Comparison of ENCODE assay signal across 8 mouse cellular contexts in the genomic region with DNA sequence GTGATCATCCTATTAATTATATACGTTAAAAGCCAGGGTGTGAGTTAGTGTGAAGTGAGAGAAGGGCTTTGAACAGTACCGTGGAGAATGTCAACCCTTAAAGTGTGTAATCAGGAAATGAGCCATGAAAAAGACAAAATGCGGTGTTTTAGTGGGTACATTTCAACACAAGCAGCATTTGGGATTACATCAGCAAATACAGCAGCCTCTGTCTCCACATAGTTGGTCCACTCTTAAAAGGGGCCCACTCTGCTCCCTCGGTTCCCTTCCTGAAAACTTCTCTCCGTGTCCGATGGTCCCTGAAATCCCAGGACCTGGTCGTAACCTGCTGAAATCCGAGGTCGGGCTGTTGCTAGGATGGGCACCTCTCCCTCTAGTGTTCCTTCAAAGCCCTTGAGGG. TPM values are rescaled to one million over a fixed set of nuclear protein-coding genes. Genes with fewer than 3 reads are reported as not detected.
DNase-seq lines count a peak whose midpoint lies in the region; ATAC-seq and TF ChIP-seq lines count a peak whose summit lies in the region.

No protein-coding gene starts in this region.

- H3K4me3 ChIP-seq in cerebellum, adult 2 months (replicated peaks; ENCODE audit: insufficient read depth, low read depth, low read length) = peak overlapping the region; percentile 80
- peak overlapping the region; percentile 67 for H3K4me3 ChIP-seq in thymus, adult 2 months (ENCODE audit: control insufficient read depth, insufficient read depth, low read length)
- peak overlapping the region; percentile 95 for H3K4me3 ChIP-seq in liver, embryonic 15.5 days (replicated peaks)

- peak overlapping the region; percentile 96 for H3K4me2 ChIP-seq in liver, embryonic 15.5 days

- TF ChIP-seq POLR2A in cerebellum, adult 2 months (IDR thresholded peaks at IDR 0.05; ENCODE audit: borderline replicate concordance, insufficient read depth, low read length) = no peak
- no peak for TF ChIP-seq POLR2A in thymus, adult 2 months (IDR thresholded peaks at IDR 0.05; ENCODE audit: control insufficient read depth, extremely low read depth, insufficient read depth, low read length, poor library complexity)

- no peak for ATAC-seq in liver, embryonic 15.5 days (ENCODE audit: insufficient read depth)

- no peaks in the 10 kb centered on the region for H3K9me3 ChIP-seq in liver, embryonic 15.5 days (replicated peaks)

- H3K27me3 ChIP-seq in cerebellum, adult 2 months (ENCODE audit: control insufficient read depth, insufficient read depth, low read length) = no peaks in the 10 kb centered on the region
- no peaks in the 10 kb centered on the region for H3K27me3 ChIP-seq in thymus, adult 2 months (ENCODE audit: control insufficient read depth, insufficient read depth, low read length)
- no peaks in the 10 kb centered on the region for H3K27me3 ChIP-seq in liver, embryonic 15.5 days

- no peak for DNase-seq in cerebellum, adult 2 months
- DNase-seq in cerebellum, adult 9-11 months = no peak
- DNase-seq in thymus, adult 2 months = no peak
- DNase-seq in thymus, postnatal 10 days (ENCODE audit: low spot score in 2 of 2) = no peak
- DNase-seq in adrenal gland, postnatal 36 days = no peak
- no peak for DNase-seq in right cerebral cortex, postnatal 10 days (ENCODE audit: low spot score in 2 of 2)
- DNase-seq in cerebellum, postnatal 36 days = no peak

- H3K9ac ChIP-seq in liver, embryonic 15.5 days = peak overlapping the region; percentile 93

- 0 out of 2 replicates have a peak, but pooled peaks cover 3% of the 10 kb centered on the region for H3K4me1 ChIP-seq in cerebellum, adult 2 months (ENCODE audit: control insufficient read depth, insufficient read depth, low read length)
- peaks cover 3% of the 10 kb centered on the region; the same call in 1 of the 2 replicates for H3K4me1 ChIP-seq in thymus, adult 2 months (replicated peaks; ENCODE audit: control insufficient read depth, insufficient read depth, low read length)
- peaks cover 16% of the 10 kb centered on the region for H3K4me1 ChIP-seq in liver, embryonic 15.5 days (replicated peaks)

- no peak overlapping the region for H3K27ac ChIP-seq in cerebellum, adult 2 months (ENCODE audit: insufficient read depth, low read length)
- no peak overlapping the region for H3K27ac ChIP-seq in thymus, adult 2 months (ENCODE audit: control insufficient read depth, insufficient read depth, low read length)
- peak overlapping the region; percentile 39 for H3K27ac ChIP-seq in liver, embryonic 15.5 days (replicated peaks)

- H3K36me3 ChIP-seq in thymus, adult 2 months (ENCODE audit: control insufficient read depth, insufficient read depth, low read length) = peaks cover 10% of the 10 kb centered on the region
- peaks cover 23% of the 10 kb centered on the region for H3K36me3 ChIP-seq in liver, embryonic 15.5 days (replicated peaks)

- no peak for TF ChIP-seq CTCF in cerebellum, adult 2 months (IDR thresholded peaks at IDR 0.05; ENCODE audit: borderline replicate concordance, insufficient read depth, low read depth, low read length)
- TF ChIP-seq CTCF in thymus, adult 2 months (IDR thresholded peaks at IDR 0.05; ENCODE audit: borderline replicate concordance, control insufficient read depth, extremely low read depth, insufficient read depth, low read length, poor library complexity) = no peak

- WGBS in cerebellum, adult 2 months = under 1% methylated on average over 9 of the region's 9 CpGs
- 2% methylated on average over 9 of the region's 9 CpGs for WGBS in thymus, adult 2 months
- 4% methylated on average over 9 of the region's 9 CpGs for WGBS in liver, embryonic 15.5 days (ENCODE audit: insufficient replicate concordance)

RNA-seq across cellular contexts. Expression of a gene that starts 0.7 kb away (rescaled TPM):
- 84.3 and 84.6 TPM in 2 replicates for polyA plus RNA-seq in cerebellum, adult 2 months (2012; rRNA removed)
- polyA plus RNA-seq in thymus, adult 2 months (2012; rRNA removed) = 37.5 TPM in 2 replicates
- 119 and 142 TPM in 2 replicates for polyA plus RNA-seq in liver, embryonic 15.5 days (2015; fragmentation: Nextera tagmentation; extraction: Ambion mirVana)
- 100 to 1,000 TPM; 160 to 207 TPM for total RNA-seq in adrenal gland, postnatal 36 days (2021)

RNA-seq across cellular contexts. Expression of a gene that starts 26.9 kb away (rescaled TPM):
- not detected in 2 replicates for polyA plus RNA-seq in cerebellum, adult 2 months (2012; rRNA removed)
- not detected in 2 replicates for polyA plus RNA-seq in thymus, adult 2 months (2012; rRNA removed)
- polyA plus RNA-seq in liver, embryonic 15.5 days (2015; fragmentation: Nextera tagmentation; extraction: Ambion mirVana) = 0.12 TPM in 1 of 2 replicates, not detected in the other
- under 1 TPM; 0.43 to 0.83 TPM for total RNA-seq in adrenal gland, postnatal 36 days (2021)

RNA-seq across cellular contexts. Expression of a gene that starts 47.1 kb away (rescaled TPM):
- 43.1 and 45.3 TPM in 2 replicates for polyA plus RNA-seq in cerebellum, adult 2 months (2012; rRNA removed)
- 18.6 and 23.1 TPM in 2 replicates for polyA plus RNA-seq in thymus, adult 2 months (2012; rRNA removed)
- 20.8 and 22.1 TPM in 2 replicates for polyA plus RNA-seq in liver, embryonic 15.5 days (2015; fragmentation: Nextera tagmentation; extraction: Ambion mirVana)
- total RNA-seq in adrenal gland, postnatal 36 days (2021) = 10 to 100 TPM; 53.8 to 57.9 TPM
